Mouse (Mus musculus) lung, embryonic 15.5 days (tissue): Measurements from ENCODE around the gene Ablim1. TPM values are rescaled to one million over a fixed set of nuclear protein-coding genes. Genes with fewer than 3 reads are reported as not detected.
"Not testable (repeated sequence)": the region's sequence is repeated elsewhere in the genome, so short reads cannot be mapped to it uniquely, and the experiment has no call there.

Source experiments
- ATAC-seq: fragments of 200-750 bp; cut with Nextera tagmentation; 2 replicates; pipeline ENCODE4 v1.8.0; 2017; ENCODE audit warnings: moderate number of reproducible peaks, borderline replicate concordance; ENCODE audit not compliant: low FRiP score, low TSS enrichment; ENCODE audit errors: extremely low read depth
- H3K27ac ChIP-seq: fragments of 300-500 bp; sonication (generic); 2 replicates; pipeline ENCODE4 v1.5.1; 2015; ENCODE audit warnings: moderate library complexity, mild to moderate bottlenecking, inconsistent platforms
- H3K27me3 ChIP-seq: fragments of 300-500 bp; sonication (generic); 2 replicates; pipeline ENCODE4 v1.6.1; 2015; ENCODE audit warnings: inconsistent platforms
- H3K36me3 ChIP-seq: fragments of 300-500 bp; sonication (generic); 2 replicates; pipeline ENCODE4 v1.6.1; 2015; ENCODE audit warnings: inconsistent platforms
- H3K4me1 ChIP-seq: fragments of 300-500 bp; sonication (generic); 2 replicates; pipeline ENCODE4 v1.6.1; 2015; ENCODE audit warnings: inconsistent platforms
- H3K4me2 ChIP-seq: fragments of 300-500 bp; sonication (generic); 2 replicates; pipeline ENCODE4 v1.6.1; 2015; ENCODE audit warnings: inconsistent platforms, mild to moderate bottlenecking, moderate library complexity
- H3K4me3 ChIP-seq: fragments of 300-500 bp; sonication (generic); 2 replicates; pipeline ENCODE4 v1.5.1; 2015; ENCODE audit warnings: mild to moderate bottlenecking, inconsistent platforms
- H3K9ac ChIP-seq: fragments of 300-500 bp; sonication (generic); 2 replicates; pipeline ENCODE4 v1.6.1; 2015; ENCODE audit warnings: inconsistent platforms
- H3K9me3 ChIP-seq: fragments of 300-500 bp; sonication (generic); 2 replicates; pipeline ENCODE4 v1.6.1; 2016; ENCODE audit warnings: inconsistent platforms
- WGBS: fragments of 180-500 bp; shearing (Covaris S2); methylation state at CpG from one replicate; pipeline ENCODE4 v1.1.7; 2015; 5-methylcytosine and 5-hydroxymethylcytosine counted together
- polyA plus RNA-seq: library from polyadenylated mRNA; unstranded; fragments of >200 nt; fragmentation: Nextera tagmentation; extraction: Ambion mirVana; gene quantifications from 2 replicates; pipeline ENCODE4 v1.2.1, GENCODE M21; 2015

Gene Ablim1
- polyA plus RNA-seq, 1 experiment from 2014 or later, result 48.2 TPM

DNA sequence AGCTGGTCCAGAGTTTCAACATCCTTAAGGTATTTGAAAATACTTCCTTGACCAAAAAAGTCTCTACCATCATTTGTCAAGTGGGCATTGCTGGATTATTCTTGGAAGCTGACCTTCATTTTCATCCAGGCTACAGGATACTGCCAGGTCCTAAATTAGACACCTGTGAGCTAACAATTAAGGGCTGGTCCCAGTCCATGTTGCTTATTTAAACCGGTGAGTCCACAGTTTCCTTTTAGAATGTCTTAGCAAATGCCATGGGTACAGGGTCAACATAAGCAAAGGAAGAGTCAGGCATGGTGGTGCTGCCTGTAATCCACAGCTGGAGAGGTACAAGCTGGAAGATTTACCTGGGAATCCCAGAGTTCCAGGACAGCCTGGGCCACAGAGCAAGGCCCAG lies 173.8 kb downstream of the Ablim1 start:
- no peak for ATAC-seq
- H3K4me3 ChIP-seq, result no peak overlapping the region
- no peak overlapping the region for H3K4me2 ChIP-seq
- no peaks in the 10 kb centered on the region; the same call in 1 of the 2 replicates for H3K4me1 ChIP-seq
- H3K27ac ChIP-seq, result no peak overlapping the region
- 56% methylated on average over 1 of the region's 1 CpGs for WGBS
- no peaks in the 10 kb centered on the region for H3K27me3 ChIP-seq
- H3K9me3 ChIP-seq, result no peaks in the 10 kb centered on the region
- H3K36me3 ChIP-seq, result 0 out of 2 replicates have a peak, but pooled peaks cover under 1% of the 10 kb centered on the region
- no peak overlapping the region for H3K9ac ChIP-seq

DNA sequence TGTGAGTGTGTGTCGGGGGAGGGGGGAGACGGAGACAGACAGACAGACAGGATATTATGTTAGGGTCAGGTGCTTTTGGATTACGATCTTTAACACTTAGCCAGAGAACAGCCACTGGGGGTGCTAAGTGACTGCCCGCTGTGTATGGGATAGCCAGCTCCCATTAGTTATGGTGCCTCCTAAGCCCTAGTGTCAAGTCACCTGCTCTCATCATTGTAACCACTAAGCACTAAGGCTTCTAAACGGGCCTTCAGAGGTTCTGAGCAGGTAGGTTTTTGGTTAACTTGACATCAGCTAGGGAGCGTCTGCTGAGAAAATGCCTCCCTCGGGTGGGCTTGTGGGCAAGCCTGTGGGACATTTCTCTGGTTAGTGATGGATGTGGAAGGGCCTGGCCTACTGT lies 174.6 kb downstream of the Ablim1 start:
- Histone ChIP-seq H3K4me1 (peaks cover 1% of the 10 kb centered on the region), H3K36me3 (no peaks in the 10 kb centered on the region), H3K27me3 (no peaks in the 10 kb centered on the region), H3K4me2 (no peak overlapping the region), H3K9ac (no peak overlapping the region), H3K9me3 (no peaks in the 10 kb centered on the region), H3K27ac (no peak overlapping the region), H3K4me3 (no peak overlapping the region)
- no peak for ATAC-seq
- 67% methylated on average over 7 of the region's 7 CpGs for WGBS

DNA sequence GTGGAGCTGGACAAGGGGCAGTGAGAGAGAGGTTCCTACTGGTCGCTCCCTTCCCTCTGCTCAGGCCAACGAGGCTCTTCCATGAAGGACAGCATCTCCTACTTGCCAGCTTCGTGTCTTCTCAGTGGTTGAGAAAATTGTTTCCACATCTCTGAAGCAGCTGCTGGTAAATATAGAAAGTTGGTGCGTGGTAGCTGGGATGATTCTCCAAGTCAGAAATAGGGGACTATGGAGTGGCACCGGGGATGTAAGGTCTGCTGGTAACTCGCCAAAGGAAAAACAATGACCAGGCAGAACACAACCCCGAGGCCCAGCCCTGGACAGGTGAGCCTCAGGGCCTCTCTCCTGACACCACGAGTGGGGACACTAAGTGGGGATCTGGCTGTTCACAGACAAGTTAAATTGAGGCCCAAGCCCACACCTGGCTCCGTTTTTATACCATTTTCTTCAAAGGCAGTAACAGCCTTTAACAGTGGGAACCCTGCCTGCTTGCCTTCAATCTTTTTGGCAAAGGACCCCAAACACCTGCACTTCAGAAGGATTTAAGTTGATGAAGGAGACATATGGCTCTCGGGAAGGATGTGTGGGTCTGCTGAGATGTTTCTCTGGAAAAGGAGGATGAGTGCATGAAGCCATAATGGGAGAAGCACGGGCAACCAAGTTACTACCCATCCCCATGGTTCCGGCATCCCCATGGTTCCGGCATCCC lies 175.7 kb downstream of the Ablim1 start:
- no peak overlapping the region for H3K4me2 ChIP-seq
- no peak for ATAC-seq
- no peaks in the 10 kb centered on the region for H3K36me3 ChIP-seq
- H3K27me3 ChIP-seq, result no peaks in the 10 kb centered on the region
- H3K9ac ChIP-seq, result no peak overlapping the region
- no peak overlapping the region for H3K4me3 ChIP-seq
- no peaks in the 10 kb centered on the region for H3K9me3 ChIP-seq
- WGBS, result 72% methylated on average over 13 of the region's 13 CpGs
- H3K4me1 ChIP-seq, result peaks cover 11% of the 10 kb centered on the region
- H3K27ac ChIP-seq, result no peak overlapping the region

DNA sequence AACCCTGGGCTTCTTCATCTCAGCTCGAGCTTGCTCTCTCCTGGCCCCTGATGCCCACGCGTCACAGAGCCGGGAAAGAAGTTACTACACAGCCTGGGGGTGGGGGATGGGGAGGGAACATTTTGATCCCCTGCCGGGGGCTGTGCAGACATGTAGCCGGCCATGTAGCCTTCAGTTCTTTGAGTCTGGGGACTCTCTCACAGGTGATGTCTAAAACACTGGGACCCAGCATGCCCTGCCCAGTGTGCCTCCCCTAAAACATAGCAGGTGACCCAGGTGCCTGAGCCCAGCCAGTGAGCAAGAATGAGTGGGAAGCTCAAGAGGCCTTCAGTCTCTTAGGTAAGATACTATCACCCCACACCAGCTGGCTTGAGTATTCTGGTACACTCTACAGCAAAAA lies 176.2 kb downstream of the Ablim1 start:
- Histone ChIP-seq H3K27ac (no peak overlapping the region), H3K36me3 (no peaks in the 10 kb centered on the region), H3K9me3 (no peaks in the 10 kb centered on the region), H3K9ac (no peak overlapping the region), H3K27me3 (no peaks in the 10 kb centered on the region), H3K4me1 (peaks cover 11% of the 10 kb centered on the region), H3K4me2 (no peak overlapping the region), H3K4me3 (no peak overlapping the region)
- no peak for ATAC-seq
- 65% methylated on average over 6 of the region's 6 CpGs for WGBS

DNA sequence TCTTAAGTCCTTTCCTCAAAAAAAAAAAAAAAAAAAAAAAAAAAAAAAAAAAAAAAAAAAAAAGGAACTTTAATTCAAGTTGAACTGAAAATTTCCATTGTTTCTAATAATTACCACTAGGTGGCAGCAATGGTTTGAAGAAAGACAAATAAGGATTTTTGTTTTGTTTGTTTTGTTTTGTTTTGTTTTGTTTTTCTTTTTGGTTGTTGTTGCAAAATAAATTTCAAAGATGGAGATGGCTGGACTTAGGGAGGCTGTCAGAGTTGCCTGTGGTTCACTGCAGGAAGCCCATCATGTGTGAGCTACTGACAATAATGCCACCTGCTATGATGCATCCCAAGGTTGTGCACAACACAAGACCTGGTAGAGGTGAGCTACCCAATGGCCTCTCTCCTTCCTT lies 176.7 kb downstream of the Ablim1 start:
- ATAC-seq, result no peak
- Histone ChIP-seq H3K4me1 (peaks cover 11% of the 10 kb centered on the region), H3K36me3 (no peaks in the 10 kb centered on the region)

DNA sequence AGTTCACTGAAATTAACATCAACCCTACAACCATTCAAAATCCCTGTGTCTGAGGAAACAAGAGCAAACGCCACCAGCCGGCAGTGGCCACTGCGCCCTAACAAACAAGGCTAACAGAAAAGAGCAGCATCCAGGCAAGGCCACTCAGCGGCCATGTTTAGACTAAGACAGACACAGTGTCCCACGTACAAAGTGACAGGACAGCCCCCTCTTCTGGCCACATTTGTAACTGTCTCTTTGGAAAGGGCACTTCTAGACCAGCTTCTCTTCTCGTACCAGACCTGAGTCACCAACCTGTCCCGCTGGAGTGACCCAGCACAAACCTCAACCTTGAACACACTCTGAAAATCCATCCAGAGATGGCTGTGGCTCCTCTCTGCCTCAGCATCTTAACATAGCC lies 178.5 kb downstream of the Ablim1 start:
- no peak overlapping the region for H3K9ac ChIP-seq
- no peak overlapping the region for H3K27ac ChIP-seq
- H3K27me3 ChIP-seq, result no peaks in the 10 kb centered on the region
- H3K4me3 ChIP-seq, result no peak overlapping the region
- H3K9me3 ChIP-seq, result no peaks in the 10 kb centered on the region
- WGBS, result 39% methylated on average over 7 of the region's 7 CpGs
- H3K36me3 ChIP-seq, result no peaks in the 10 kb centered on the region
- peaks cover 11% of the 10 kb centered on the region for H3K4me1 ChIP-seq
- no peak overlapping the region for H3K4me2 ChIP-seq
- ATAC-seq, result peak; percentile 33; the same call in 1 of the 2 replicates

More for the DNA sequence above, 176.7 kb downstream of the Ablim1 start:
- no peak overlapping the region for H3K4me2 ChIP-seq
- no peak overlapping the region for H3K9ac ChIP-seq
- no peak overlapping the region for H3K4me3 ChIP-seq
- H3K9me3 ChIP-seq, result no peaks in the 10 kb centered on the region
- no peaks in the 10 kb centered on the region for H3K27me3 ChIP-seq
- H3K27ac ChIP-seq, result no peak overlapping the region

DNA sequence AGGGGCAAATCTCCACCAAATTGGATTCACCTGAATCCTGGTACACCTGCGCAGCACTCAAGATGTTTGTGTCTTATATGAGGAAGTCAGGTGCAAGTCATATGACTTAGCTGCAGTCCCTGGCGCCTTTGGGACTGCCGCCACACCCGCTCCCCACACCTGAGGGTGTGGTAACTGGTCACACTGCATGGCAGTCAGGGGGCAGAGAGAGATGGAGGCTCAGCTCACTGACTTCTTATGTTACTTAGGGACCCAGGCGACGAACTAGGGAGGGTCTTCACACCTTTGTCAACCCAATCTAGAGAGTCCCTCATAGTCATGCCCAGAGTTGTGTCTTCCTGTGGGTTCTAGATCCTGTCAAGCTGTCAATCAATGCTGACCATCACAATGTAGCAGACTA lies 179.1 kb downstream of the Ablim1 start:
- peaks cover 12% of the 10 kb centered on the region for H3K4me1 ChIP-seq
- H3K9me3 ChIP-seq, H3K4me2 ChIP-seq, H3K36me3 ChIP-seq, H3K27ac ChIP-seq, H3K27me3 ChIP-seq, H3K9ac ChIP-seq, ATAC-seq, H3K4me3 ChIP-seq: not testable (repeated sequence)
- 76% methylated on average over 6 of the region's 6 CpGs for WGBS

DNA sequence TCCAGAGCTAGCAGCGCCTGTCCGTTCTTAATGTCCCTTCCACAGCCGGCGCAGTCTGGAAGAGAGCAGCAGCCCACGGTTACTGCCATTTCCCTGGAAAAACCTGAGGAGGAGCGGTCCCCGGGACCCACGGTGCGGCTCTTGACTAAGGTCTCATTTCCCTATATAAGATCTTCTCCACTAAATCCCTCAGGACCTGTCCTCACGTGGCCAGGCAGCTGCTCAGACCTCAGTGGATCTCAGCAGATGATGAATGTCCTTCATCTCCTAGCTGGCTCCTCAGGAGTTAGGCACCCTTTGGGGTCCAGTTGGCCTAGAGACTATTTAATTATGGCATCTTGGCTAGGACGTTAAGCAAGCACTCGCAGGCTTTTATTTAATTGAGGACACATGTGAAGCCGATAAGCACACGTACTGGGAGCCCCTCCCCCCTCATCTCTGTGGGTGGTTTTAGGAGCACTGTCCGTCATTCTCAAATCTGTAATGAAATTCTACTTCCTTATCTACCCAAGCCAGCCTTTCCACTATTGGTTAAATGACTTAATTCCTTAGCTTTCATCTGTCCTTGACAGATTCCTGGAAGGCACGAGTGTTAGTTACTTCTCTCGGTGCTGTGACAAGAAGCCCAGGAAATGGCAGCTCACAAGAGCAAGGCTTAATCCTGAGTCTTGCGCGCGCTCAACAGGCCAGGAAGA lies 179.9 kb downstream of the Ablim1 start:
- no peaks in the 10 kb centered on the region for H3K36me3 ChIP-seq
- no peak overlapping the region for H3K9ac ChIP-seq
- 26% methylated on average over 20 of the region's 20 CpGs for WGBS
- ATAC-seq, result peak; percentile 63; the same call in 1 of the 2 replicates
- no peaks in the 10 kb centered on the region for H3K27me3 ChIP-seq
- H3K4me3 ChIP-seq, result peak overlapping the region; percentile 15; the same call in 1 of the 2 replicates
- H3K27ac ChIP-seq, result peak overlapping the region; percentile 29; the same call in 1 of the 2 replicates
- peaks cover 14% of the 10 kb centered on the region for H3K4me1 ChIP-seq
- no peaks in the 10 kb centered on the region for H3K9me3 ChIP-seq
- H3K4me2 ChIP-seq, result peak overlapping the region; percentile 48

DNA sequence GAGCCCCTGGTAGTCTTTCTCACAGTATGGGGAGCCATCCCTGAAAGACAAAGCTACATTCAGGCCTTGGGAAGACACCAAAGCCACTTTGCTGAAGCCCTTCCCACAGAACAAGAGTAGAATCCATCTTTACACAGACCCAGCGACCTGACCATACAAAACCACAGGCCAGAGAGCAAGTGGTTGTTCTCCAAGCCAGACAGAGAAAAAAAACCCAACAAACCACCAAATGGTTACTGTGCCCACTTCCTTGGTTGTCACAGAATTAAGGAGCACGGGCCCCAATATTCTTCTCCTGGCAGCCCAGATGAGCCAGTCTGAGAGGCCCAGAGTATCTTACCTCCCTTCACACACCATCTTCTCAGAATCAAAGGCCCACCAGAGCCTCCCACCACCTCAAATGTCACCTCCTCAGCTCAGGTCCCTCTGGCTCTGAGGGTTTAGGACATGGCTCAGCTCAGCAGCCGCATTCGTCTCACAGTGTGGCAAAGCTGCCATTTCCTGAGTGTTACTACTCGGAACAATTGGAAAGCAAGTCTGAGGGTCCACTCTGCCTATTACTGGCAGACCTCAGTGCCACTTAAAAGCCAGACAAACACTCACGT lies 181.7 kb downstream of the Ablim1 start:
- ATAC-seq, result no peak
- Histone ChIP-seq H3K4me1 (peaks cover 14% of the 10 kb centered on the region), H3K4me3 (no peak overlapping the region), H3K4me2 (no peak overlapping the region), H3K9ac (no peak overlapping the region), H3K27ac (no peak overlapping the region), H3K9me3 (no peaks in the 10 kb centered on the region), H3K36me3 (no peaks in the 10 kb centered on the region), H3K27me3 (no peaks in the 10 kb centered on the region)
- WGBS, result 66% methylated on average over 6 of the region's 6 CpGs

DNA sequence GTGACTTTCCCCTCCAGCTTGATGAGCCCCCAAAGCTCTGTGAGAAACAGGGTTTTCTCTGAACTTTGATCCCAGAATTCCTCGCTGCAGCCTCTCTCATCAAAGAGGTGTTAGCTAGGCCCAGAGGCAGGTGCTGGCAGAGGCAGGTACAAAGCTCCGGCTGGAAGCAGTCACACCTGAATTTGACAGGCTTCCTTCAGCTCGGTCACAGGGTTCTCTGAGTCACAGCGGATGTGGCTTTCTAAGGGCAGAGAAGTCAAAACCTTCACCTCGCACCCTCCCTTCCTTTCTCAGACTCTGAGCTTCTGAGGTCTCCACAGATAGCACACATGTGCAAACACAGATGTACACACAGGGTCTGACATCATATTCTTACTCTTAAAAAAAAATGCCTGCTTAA lies 182.4 kb downstream of the Ablim1 start:
- WGBS, result 53% methylated on average over 5 of the region's 5 CpGs
- Histone ChIP-seq H3K4me1 (peaks cover 14% of the 10 kb centered on the region), H3K27ac (no peak overlapping the region), H3K27me3 (no peaks in the 10 kb centered on the region), H3K9me3 (no peaks in the 10 kb centered on the region), H3K36me3 (no peaks in the 10 kb centered on the region), H3K9ac (no peak overlapping the region), H3K4me2 (no peak overlapping the region), H3K4me3 (no peak overlapping the region)
- ATAC-seq, result no peak

DNA sequence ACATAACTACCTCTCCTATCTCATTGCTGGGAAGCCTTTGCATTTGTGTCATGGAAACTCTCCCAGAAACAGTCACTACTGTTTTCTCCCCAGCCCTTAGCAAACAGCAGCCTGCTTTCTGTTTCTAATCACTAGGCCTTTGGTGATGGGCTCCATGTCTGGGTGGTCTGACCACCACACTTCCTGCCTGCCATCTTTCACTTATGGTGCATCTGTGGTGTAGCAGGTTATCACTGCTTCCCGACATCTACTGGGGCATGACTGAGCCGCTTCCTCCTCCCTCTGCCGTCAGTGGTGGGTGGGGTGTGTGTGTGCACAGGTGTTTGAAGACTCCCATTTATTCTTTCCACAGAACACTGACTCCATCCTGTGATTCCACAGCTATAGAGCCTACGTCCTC lies 183.4 kb downstream of the Ablim1 start:
- no peak for ATAC-seq
- WGBS, result 54% methylated on average over 4 of the region's 4 CpGs
- Histone ChIP-seq H3K4me3 (no peak overlapping the region), H3K27ac (no peak overlapping the region), H3K9ac (no peak overlapping the region), H3K4me1 (peaks cover 14% of the 10 kb centered on the region), H3K9me3 (no peaks in the 10 kb centered on the region), H3K27me3 (no peaks in the 10 kb centered on the region), H3K36me3 (no peaks in the 10 kb centered on the region), H3K4me2 (no peak overlapping the region)

DNA sequence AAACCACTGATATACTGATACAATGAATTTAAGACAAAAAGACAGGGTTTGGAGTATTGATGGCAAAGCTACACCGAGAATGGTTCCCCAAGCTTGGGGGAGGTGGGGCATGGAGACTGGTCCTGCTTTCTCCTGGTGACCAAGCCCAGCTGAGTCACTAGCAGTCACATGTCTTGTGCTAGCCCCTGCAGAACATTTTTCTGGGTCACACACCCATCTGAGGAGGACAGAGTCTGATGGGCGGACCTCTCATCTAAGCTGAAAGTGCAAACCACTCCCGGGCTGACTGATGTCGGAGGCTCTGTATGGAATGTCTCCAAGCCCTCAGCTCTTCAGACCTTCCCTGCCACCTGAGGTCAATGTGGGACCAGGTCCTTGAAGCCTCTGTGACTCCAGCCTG lies 184.1 kb downstream of the Ablim1 start:
- no peak overlapping the region for H3K27ac ChIP-seq
- no peaks in the 10 kb centered on the region for H3K27me3 ChIP-seq
- H3K9ac ChIP-seq, result no peak overlapping the region
- H3K9me3 ChIP-seq, result no peaks in the 10 kb centered on the region
- ATAC-seq, result no peak
- 74% methylated on average over 4 of the region's 4 CpGs for WGBS
- no peak overlapping the region for H3K4me2 ChIP-seq
- H3K36me3 ChIP-seq, result no peaks in the 10 kb centered on the region
- no peak overlapping the region for H3K4me3 ChIP-seq
- peaks cover 14% of the 10 kb centered on the region for H3K4me1 ChIP-seq
